Mouse (Mus musculus) cerebellum, adult 2 months (tissue): ENCODE measurements around the gene Fbxl17.

Source experiments
- CTCF ChIP-seq: fragments of 200-500 bp; IDR thresholded peaks from 2 replicates; pipeline ENCODE4 v1.5.1; 2011; ENCODE audit warnings: low read depth, mild to moderate bottlenecking, control low read depth, low read length, moderate library complexity, borderline replicate concordance; ENCODE audit not compliant: insufficient read depth
- POLR2A ChIP-seq: fragments of 200-500 bp; IDR thresholded peaks from 2 replicates; pipeline ENCODE4 v1.6.1; 2011; ENCODE audit warnings: low read length, control low read depth, borderline replicate concordance; ENCODE audit not compliant: insufficient read depth

- TF ChIP-seq CTCF (no peak), POLR2A (no peak)
Measured at GRCm38 (mm10) chr17:63119701-63120100, 380.1 kb downstream of the Fbxl17 start.
